Mouse (Mus musculus) bone marrow, adult 2 months (tissue): ENCODE results near the gene Hoxc11.

Experiments used
- CTCF ChIP-seq: fragments of 200-500 bp; IDR thresholded peaks from 2 replicates; pipeline ENCODE4 v1.5.1; 2011; ENCODE audit warnings: low read length, control low read depth; ENCODE audit not compliant: control insufficient read depth, insufficient read depth
- POLR2A ChIP-seq: fragments of 200-500 bp; IDR thresholded peaks from 2 replicates; pipeline ENCODE4 v1.6.1; 2011; ENCODE audit warnings: low read depth, mild to moderate bottlenecking, control low read depth, low read length, borderline replicate concordance; ENCODE audit not compliant: control insufficient read depth

GRCm38 (mm10) chr15:102977423-102977974, 23.3 kb downstream of the Hoxc11 start:
- no peak for TF ChIP-seq POLR2A
- no peak for TF ChIP-seq CTCF
